Mouse (Mus musculus) adrenal gland, adult (tissue): ENCODE measurements at regions not wholly inside any gene's neighbourhood (a gene's known extent, or its start where the extent isn't known, plus 50 kb on each side); places are given as distances from the start of the nearest gene placed in this dataset.
A peak's percentile ranks its signal among the peaks of the same experiment; 100 is the strongest.

Experiments used
- DNase-seq, 2 experiments: peaks; one replicate each; pipeline ENCODE4 v3.0.0; 2022 to 2023; ENCODE audit warnings: low spot score in 1 of 2; ENCODE audit not compliant: inconsistent age in 2 of 2

DNA sequence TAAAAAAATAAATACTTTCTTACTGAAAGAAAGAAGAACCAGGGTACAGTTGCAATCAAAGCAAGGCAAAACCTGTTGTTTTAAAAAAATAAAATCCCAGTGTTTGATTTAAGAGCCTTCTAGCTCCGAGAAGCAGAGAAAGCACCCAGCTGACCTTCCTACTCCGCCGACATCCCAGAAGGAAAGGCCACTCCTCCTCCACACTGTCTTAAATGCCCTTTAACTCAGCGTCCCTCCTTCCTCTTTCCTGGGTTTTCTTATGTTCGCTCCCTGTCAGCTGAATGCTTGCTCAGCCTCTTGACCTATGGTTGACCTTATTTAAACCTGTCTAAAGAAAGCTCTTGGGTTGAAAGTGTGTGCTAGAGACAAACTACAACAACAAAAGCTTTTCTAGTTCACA is 79.1 kb downstream of the Sptssa start:
- peak in 1 of 2 experiments; percentile 37 for DNase-seq

DNA sequence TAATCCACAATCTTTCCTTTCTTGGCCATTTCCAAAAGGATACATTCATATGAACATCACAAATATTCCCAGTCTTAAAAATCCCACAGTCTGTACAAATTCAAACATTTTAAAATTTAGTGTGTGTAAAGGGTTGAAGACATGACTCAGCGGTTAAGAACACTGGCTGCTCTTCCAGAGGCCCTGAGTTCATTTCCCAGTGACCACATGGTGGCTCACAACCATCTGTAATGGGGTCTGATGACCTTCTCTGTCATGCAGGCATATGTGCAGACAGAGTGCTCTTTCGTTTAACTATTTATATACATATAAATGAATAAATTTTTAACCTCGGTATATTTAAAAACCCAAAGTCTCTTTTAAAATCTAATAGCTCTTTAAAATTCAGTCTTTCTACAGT is 79.6 kb downstream of the Sptssa start:
- peak; percentile 62 to 69 for DNase-seq

GRCm38 (mm10) chr12:54572866-54573265 is 83.5 kb downstream of the Sptssa start:
- DNase-seq, result no peak

- DNase-seq, result no peak
Measured at GRCm38 (mm10) chr12:54568078-54568931, 88.1 kb downstream of the Sptssa start.

DNA sequence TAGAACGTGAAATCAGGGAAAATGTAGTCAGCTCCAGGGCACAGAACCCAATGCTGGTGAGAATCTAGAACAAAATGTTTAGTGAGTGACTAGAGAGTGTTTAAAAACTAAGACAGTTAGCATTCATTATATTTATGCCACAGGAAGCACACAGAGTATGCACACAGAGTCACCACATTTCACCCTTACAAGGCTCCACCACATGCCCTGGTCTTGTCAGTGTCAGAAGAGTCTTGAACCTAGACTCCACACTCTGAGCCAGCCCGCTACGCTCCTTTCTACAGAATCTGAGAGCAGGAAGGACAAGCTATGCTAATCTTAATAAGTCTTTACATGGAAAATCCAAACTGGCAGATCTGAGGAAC is 89.0 kb downstream of the Sptssa start:
- no peak for DNase-seq

DNA sequence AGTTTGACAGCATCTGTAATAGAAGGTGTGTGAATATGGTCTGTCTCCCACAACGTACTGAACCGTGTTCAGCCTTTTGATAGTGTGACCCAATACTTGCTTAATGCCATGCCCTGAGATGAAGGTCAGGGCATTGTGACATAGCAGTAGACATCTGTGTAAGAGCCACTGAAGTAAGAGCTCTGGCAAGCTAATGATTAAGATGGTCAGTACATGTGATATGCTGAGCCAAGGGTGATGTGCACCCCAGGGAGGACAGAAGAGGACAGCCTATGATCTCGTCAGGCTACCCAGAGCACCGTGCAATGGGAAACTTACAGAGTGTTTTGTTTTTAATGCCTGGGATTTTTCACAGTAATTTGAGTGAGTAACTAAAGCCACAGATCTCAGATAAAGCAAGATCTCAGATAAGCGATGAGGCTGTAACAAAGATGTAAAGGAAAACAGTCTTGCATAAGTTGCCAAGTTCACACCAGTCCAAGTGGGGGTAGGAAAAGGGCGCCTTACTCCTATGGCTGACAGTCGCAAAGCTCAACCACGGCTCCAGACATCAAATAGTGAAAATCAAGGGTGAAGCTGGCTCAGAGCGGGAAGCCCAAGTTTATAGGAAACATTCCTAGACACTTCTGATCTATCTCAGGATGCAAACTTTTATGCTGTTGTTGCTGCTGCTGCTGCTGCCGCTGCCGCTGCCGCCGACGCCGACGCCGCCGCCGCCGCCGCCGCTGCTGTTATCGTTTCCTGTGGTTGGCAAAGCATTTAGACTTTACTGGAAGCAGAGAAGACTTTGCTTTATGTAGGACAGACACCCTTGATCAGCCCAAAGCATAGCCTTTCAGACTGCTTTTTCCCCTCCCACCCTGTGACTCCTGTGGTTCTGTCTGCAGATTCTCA is 89.6 kb downstream of the Sptssa start:
- DNase-seq, result peak; percentile 31 to 81

- DNase-seq, result no peak
Measured at GRCm38 (mm10) chr12:54561981-54562380, 94.4 kb downstream of the Sptssa start.

GRCm38 (mm10) chr12:54558106-54558505 is 98.3 kb downstream of the Sptssa start:
- peak in 1 of 2 experiments; percentile 70 for DNase-seq

GRCm38 (mm10) chr12:54549659-54550058 is 106.7 kb downstream of the Sptssa start:
- no peak for DNase-seq

- peak; percentile 43 to 88 for DNase-seq
Measured at GRCm38 (mm10) chr12:54545821-54546608, 110.4 kb downstream of the Sptssa start.

DNA sequence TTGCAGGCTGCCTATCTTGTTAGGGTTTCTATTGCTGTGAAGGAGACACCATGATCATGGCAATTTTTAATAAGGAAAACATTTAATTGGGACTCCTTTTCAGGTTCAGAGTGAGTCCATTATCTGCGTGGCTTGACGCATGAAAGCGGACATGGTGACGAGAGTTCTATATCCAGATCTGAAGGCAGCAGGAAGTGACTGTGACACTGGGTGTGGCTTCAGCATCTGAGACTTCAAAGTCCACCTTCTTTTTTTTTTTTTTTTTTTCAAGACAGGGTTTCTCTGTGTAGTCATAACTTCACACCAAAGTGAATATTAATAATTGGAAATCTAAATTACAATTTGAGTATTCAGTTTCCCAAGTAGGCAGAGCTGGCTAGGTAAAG is 118.1 kb downstream of the Sptssa start:
- DNase-seq, result no peak

DNA sequence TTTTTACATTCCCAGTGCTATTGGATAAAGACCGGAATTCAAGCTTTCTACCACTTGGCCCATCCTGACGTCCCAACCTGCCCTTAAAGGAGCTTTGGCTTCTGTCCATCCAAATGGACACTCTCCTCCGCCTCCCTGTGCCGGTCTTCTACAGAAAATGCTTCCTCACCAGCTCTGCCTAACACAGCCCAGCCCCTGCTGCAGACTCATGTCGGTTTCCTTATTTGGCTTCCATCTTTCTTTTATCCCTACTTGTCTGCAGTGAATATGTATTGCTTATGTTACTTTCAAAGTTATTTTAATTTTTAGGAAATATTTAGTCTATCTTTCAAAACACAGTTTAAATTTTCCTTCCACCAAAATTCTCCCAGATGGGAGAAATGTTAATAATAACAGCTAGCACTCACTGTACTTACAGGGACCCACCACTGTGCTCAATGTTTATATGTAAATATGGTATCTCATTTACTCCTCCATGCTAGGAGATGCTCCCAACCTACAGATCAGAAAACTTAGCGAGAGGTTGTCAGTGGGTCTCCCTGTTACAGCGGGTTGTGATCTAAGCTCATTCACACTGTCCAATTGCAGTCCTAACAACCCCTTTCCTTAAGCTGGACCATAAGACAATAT is 118.6 kb downstream of the Sptssa start:
- no peak for DNase-seq

- DNase-seq, result no peak
Measured at GRCm38 (mm10) chr12:54537022-54537421, 119.4 kb downstream of the Sptssa start.

- no peak for DNase-seq
Measured at GRCm38 (mm10) chr12:54535556-54536516, 120.5 kb downstream of the Sptssa start.

DNA sequence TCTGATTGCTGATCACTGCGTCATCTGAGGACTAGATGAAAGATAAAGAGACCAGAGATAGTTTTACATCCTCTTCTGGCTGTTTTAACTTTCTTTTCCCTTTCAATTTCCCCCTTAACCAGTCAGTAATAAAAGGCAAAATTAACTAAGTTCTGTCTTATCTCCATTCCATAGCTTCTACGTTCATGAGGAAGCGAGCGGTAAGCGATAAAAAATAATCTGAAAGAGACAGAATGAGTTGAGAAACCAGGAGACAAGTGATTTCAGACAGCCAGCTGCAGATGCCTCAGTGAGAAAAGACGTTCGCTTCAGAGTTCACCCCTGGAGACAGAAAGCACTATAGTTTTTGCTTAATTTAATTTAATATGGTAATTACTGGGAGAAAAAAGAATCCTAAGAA is 121.5 kb downstream of the Sptssa start:
- no peak for DNase-seq

- no peak for DNase-seq
Measured at GRCm38 (mm10) chr12:54533134-54533533, 123.2 kb downstream of the Sptssa start.

DNA sequence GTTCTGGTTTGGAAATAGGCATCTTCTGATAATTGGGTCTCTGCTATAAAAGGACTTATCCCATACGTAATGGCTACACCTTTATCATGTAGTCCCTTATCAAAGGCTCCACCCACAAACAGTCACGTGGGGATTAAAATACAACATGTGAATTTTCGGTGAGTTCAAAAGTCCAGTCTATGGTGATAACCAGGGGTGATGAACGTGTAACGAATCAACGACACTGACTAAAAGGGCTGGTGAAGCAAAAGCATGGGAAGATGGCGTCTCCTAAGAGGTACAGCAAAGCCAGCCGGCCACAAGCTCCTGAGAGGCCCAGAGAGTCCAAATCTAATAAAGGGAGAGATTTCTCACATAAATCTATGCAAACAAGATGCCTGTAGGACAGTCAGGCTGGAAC is 124.3 kb downstream of the Sptssa start:
- DNase-seq, result no peak

- no peak for DNase-seq
Measured at GRCm38 (mm10) chr12:54528046-54528445, 128.3 kb downstream of the Sptssa start.

- no peak for DNase-seq
Measured at GRCm38 (mm10) chr12:54527577-54527976, 128.8 kb downstream of the Sptssa start.

DNA sequence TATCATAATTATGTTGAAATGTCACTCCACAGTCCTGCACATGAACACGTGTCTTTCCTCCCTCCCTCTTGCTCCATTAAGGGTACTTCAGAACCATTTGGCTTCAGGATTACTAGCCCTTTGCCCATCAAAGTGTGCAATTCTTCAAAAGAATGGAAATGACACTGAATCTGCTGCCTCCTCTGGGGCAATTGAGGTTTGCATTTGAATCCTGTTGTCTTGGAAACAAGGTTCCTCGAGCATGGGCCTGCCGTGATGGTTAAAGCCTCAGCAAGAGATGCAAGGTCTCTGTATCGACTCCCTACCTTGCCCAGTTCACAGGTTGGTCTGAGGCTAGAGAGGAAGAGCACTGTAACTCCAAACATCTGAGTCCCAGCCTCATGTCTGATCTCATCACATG is 136.0 kb downstream of the Sptssa start:
- no peak for DNase-seq
